Mouse (Mus musculus): ENCODE results near the gene Pigv. TPM values are rescaled to one million over a fixed set of nuclear protein-coding genes. Genes with fewer than 3 reads are reported as not detected.

The Pigv gene
- total and polyA plus RNA-seq, 3 experiments: 7.9 to 12.0 TPM; not detected in 1

GRCm38 (mm10) chr4:133631769-133632411, 40.6 kb downstream of the Pigv start:
- peaks cover 3 to 15% of the 10 kb centered on the region in 2 experiments; a peak in 3 of 4 replicates for H3K4me1 ChIP-seq (ENCODE audit: control insufficient read depth in 1 of 2, insufficient read depth in 2 of 2, low read length in 2 of 2)
- TF ChIP-seq MYB (IDR thresholded peaks at IDR 0.05; ENCODE audit: low read depth, low read length) (no peak), BHLHE40 (IDR thresholded peaks at IDR 0.05; ENCODE audit: borderline replicate concordance, low read depth, low read length) (no peak), KAT2A (conservative IDR thresholded peaks at IDR 0.05; ENCODE audit: low read depth, low read length) (no peak)
- H3K79me2 ChIP-seq (ENCODE audit: control insufficient read depth, insufficient read depth, low read length, poor library complexity): peaks cover 8% of the 10 kb centered on the region
- DNase-seq (ENCODE audit: low read depth, low spot score): peak; percentile 49
- no peak overlapping the region for H3K27ac ChIP-seq (ENCODE audit: control insufficient read depth, low read depth, low read length)
- peaks cover 0 to 6% of the 10 kb centered on the region in 2 experiments; a peak in 2 of 4 replicates for H3K36me3 ChIP-seq (ENCODE audit: control insufficient read depth in 1 of 2, insufficient read depth in 2 of 2, low read length in 2 of 2)
- peak overlapping the region; percentile 78 to 98; a peak in 3 of 4 replicates for H3K4me3 ChIP-seq (ENCODE audit: control insufficient read depth in 1 of 2, insufficient read depth in 1 of 2, low read depth in 2 of 2, low read length in 2 of 2)
- H3K27me3 ChIP-seq (ENCODE audit: control insufficient read depth in 1 of 2, insufficient read depth in 2 of 2, low read length in 2 of 2): no peaks in the 10 kb centered on the region
- no peaks in the 10 kb centered on the region for H3K9me3 ChIP-seq (replicated peaks; ENCODE audit: insufficient read depth, low read length)
- peak overlapping the region; percentile 89 for H3K9ac ChIP-seq (ENCODE audit: control insufficient read depth, low read depth, low read length, poor library complexity, severe bottlenecking)

DNA sequence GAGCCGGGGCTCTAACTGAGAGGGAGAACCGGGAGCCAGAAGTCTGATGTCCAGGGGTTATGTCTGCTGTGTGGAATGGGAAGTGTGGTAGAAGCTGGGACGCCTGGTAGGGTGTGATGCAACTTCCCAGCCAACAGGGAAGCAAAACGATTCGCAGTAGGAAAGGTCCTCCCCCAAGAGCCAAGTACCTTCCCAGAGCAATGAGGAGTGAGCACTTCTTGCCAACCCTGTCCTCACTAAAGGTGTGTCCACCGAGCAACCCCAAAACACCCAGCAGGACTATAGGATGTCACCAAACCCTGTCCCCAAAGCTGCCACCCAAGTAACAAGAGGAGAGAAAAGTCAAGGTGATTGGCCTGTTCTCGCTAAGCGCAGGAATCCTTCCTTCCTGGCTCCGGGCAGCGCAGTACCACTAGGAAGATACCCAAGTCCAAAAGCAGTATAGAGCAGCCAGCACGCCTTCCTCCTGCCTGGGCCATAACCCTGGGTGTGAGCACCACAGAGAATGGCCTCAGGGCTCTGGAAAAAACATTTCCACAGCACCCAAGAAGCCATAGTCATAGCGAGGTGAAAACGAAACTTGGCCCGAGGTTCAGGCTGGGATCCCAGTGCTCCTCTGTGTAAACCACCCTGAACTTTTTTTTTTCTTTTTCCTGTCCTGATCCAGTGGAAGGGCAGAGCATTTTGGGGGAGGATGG, 41.2 kb downstream of the Pigv start:
- TF ChIP-seq JUND (IDR thresholded peaks at IDR 0.05; ENCODE audit: low read depth, low read length) (no peak), NRF1 (IDR thresholded peaks at IDR 0.05; ENCODE audit: insufficient read depth, low read depth, low read length, poor library complexity, severe bottlenecking) (no peak)
- H3K36me3 ChIP-seq (ENCODE audit: control insufficient read depth in 1 of 2, insufficient read depth in 2 of 2, low read length in 2 of 2): peaks cover 0 to 6% of the 10 kb centered on the region in 2 experiments; a peak in 2 of 4 replicates
- H3K9me3 ChIP-seq (replicated peaks; ENCODE audit: insufficient read depth, low read length): no peaks in the 10 kb centered on the region
- no peak for DNase-seq (ENCODE audit: low read depth, low spot score)
- no peak overlapping the region for H3K9ac ChIP-seq (ENCODE audit: control insufficient read depth, low read depth, low read length, poor library complexity, severe bottlenecking)
- H3K27ac ChIP-seq (ENCODE audit: control insufficient read depth, low read depth, low read length): no peak overlapping the region
- no peak overlapping the region for H3K4me3 ChIP-seq (ENCODE audit: control insufficient read depth in 1 of 2, insufficient read depth in 1 of 2, low read depth in 2 of 2, low read length in 2 of 2)
- H3K4me1 ChIP-seq (ENCODE audit: control insufficient read depth in 1 of 2, insufficient read depth in 2 of 2, low read length in 2 of 2): peaks cover 3 to 15% of the 10 kb centered on the region in 2 experiments; a peak in 3 of 4 replicates
- no peaks in the 10 kb centered on the region for H3K27me3 ChIP-seq (ENCODE audit: control insufficient read depth in 1 of 2, insufficient read depth in 2 of 2, low read length in 2 of 2)
- peaks cover 8% of the 10 kb centered on the region for H3K79me2 ChIP-seq (ENCODE audit: control insufficient read depth, insufficient read depth, low read length, poor library complexity)

GRCm38 (mm10) chr4:133630326-133630920, 42.0 kb downstream of the Pigv start:
- Histone ChIP-seq H3K79me2 (ENCODE audit: control insufficient read depth, insufficient read depth, low read length, poor library complexity) (peaks cover 8% of the 10 kb centered on the region), H3K27me3 (ENCODE audit: control insufficient read depth in 1 of 2, insufficient read depth in 2 of 2, low read length in 2 of 2) (no peaks in the 10 kb centered on the region), H3K4me3 (ENCODE audit: control insufficient read depth in 1 of 2, insufficient read depth in 1 of 2, low read depth in 2 of 2, low read length in 2 of 2) (no peak overlapping the region), H3K9ac (ENCODE audit: control insufficient read depth, low read depth, low read length, poor library complexity, severe bottlenecking) (no peak overlapping the region), H3K36me3 (ENCODE audit: control insufficient read depth in 1 of 2, insufficient read depth in 2 of 2, low read length in 2 of 2) (peaks cover 0 to 6% of the 10 kb centered on the region in 2 experiments; a peak in 2 of 4 replicates), H3K4me1 (ENCODE audit: control insufficient read depth in 1 of 2, insufficient read depth in 2 of 2, low read length in 2 of 2) (peaks cover 3 to 15% of the 10 kb centered on the region in 2 experiments; a peak in 3 of 4 replicates), H3K9me3 (replicated peaks; ENCODE audit: insufficient read depth, low read length) (no peaks in the 10 kb centered on the region), H3K27ac (ENCODE audit: control insufficient read depth, low read depth, low read length) (no peak overlapping the region)
- no peak for TF ChIP-seq KAT2A (conservative IDR thresholded peaks at IDR 0.05; ENCODE audit: low read depth, low read length)
- no peak for TF ChIP-seq MYB (IDR thresholded peaks at IDR 0.05; ENCODE audit: low read depth, low read length)
- no peak for TF ChIP-seq CHD2 (IDR thresholded peaks at IDR 0.05; ENCODE audit: low read length)
- no peak for TF ChIP-seq ZKSCAN1 (IDR thresholded peaks at IDR 0.05; ENCODE audit: low read depth, low read length)
- TF ChIP-seq POLR2AphosphoS5 (IDR thresholded peaks at IDR 0.05; ENCODE audit: borderline replicate concordance, low read depth, low read length): no peak
- DNase-seq (ENCODE audit: low read depth, low spot score): no peak
